Mouse (Mus musculus) lung, postnatal 36 days (tissue): ENCODE data around the gene Fam83b.
A peak's percentile ranks its signal among the peaks of the same experiment; 100 is the strongest.

ENCODE experiments used
- DNase-seq: peaks from one replicate; pipeline ENCODE4 v3.0.0; 2022; ENCODE audit warnings: mixed read lengths

The Fam83b gene

GRCm38 (mm10) chr9:76566515-76567280, at the start of gene Fam83b:
Gene Fam83b (minus strand): TSS chr9:76567116.
- peak; percentile 75 for DNase-seq

GRCm38 (mm10) chr9:76614165-76614564, 47.2 kb upstream of the Fam83b start:
- no peak for DNase-seq

- peak; percentile 1 for DNase-seq
Observed at GRCm38 (mm10) chr9:76603744-76604143, 36.8 kb upstream of the Fam83b start.

- peak; percentile 40 for DNase-seq
Observed at GRCm38 (mm10) chr9:76602874-76603273, 36.0 kb upstream of the Fam83b start.

- DNase-seq = no peak
Observed at GRCm38 (mm10) chr9:76597395-76597794, 30.5 kb upstream of the Fam83b start.

GRCm38 (mm10) chr9:76593841-76594240, 26.9 kb upstream of the Fam83b start:
- DNase-seq = no peak

- DNase-seq = no peak
Observed at GRCm38 (mm10) chr9:76583943-76584342, 17.0 kb upstream of the Fam83b start.

- no peak for DNase-seq
Observed at GRCm38 (mm10) chr9:76581966-76582365, 15.1 kb upstream of the Fam83b start.

GRCm38 (mm10) chr9:76567281-76567655, 352 bp upstream of the Fam83b start:
- DNase-seq = no peak

- DNase-seq = no peak
Observed at GRCm38 (mm10) chr9:76565656-76566055, 1.3 kb downstream of the Fam83b start.

- no peak for DNase-seq
Observed at GRCm38 (mm10) chr9:76564071-76564470, 2.8 kb downstream of the Fam83b start.

- DNase-seq = no peak
Observed at GRCm38 (mm10) chr9:76562794-76563193, 4.1 kb downstream of the Fam83b start.

GRCm38 (mm10) chr9:76559240-76559639, 7.7 kb downstream of the Fam83b start:
- no peak for DNase-seq

GRCm38 (mm10) chr9:76553758-76554157, 13.2 kb downstream of the Fam83b start:
- DNase-seq = no peak

- no peak for DNase-seq
Observed at GRCm38 (mm10) chr9:76553115-76553514, 13.8 kb downstream of the Fam83b start.

GRCm38 (mm10) chr9:76546714-76547113, 20.2 kb downstream of the Fam83b start:
- no peak for DNase-seq

GRCm38 (mm10) chr9:76540684-76541083, 26.2 kb downstream of the Fam83b start:
- DNase-seq = no peak

GRCm38 (mm10) chr9:76539953-76540621, 26.8 kb downstream of the Fam83b start:
- DNase-seq = no peak

- no peak for DNase-seq
Observed at GRCm38 (mm10) chr9:76539271-76539670, 27.6 kb downstream of the Fam83b start.

- no peak for DNase-seq
Observed at GRCm38 (mm10) chr9:76536032-76536431, 30.9 kb downstream of the Fam83b start.

GRCm38 (mm10) chr9:76532403-76532802, 34.5 kb downstream of the Fam83b start:
- no peak for DNase-seq

- no peak for DNase-seq
Observed at GRCm38 (mm10) chr9:76531368-76531767, 35.5 kb downstream of the Fam83b start.

GRCm38 (mm10) chr9:76525592-76525991, 41.3 kb downstream of the Fam83b start:
- DNase-seq = no peak

GRCm38 (mm10) chr9:76523075-76523474, 43.8 kb downstream of the Fam83b start:
- DNase-seq = peak; percentile 45
